Mouse (Mus musculus): ENCODE data around the gene Marveld2.

The Marveld2 gene

GRCm38 (mm10) chr13:100600317-100600716 is 16.5 kb downstream of the Marveld2 start:
- DNase-seq (ENCODE audit: low spot score) = no peak

DNA sequence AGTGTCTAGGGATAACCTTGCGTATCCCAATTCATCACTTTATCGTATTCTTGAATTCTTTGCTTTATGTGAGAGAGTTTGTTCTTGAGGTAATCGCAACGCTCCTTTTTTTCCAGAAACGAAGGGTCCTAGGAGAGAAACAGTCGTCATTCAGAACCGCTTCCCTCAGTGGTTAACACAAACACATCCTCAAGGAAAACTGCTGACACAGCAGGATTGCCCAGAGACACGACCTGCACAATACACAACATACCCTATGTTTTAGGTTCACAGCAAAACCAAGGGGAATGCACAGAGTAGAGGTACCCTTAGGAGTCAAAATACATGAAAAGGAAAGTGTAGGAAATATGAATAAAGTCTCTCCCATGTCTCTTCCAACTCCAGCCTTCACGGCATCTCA is 19.5 kb downstream of the Marveld2 start:
- no peak for DNase-seq (ENCODE audit: low spot score)

GRCm38 (mm10) chr13:100595552-100595885 is 21.3 kb downstream of the Marveld2 start:
- DNase-seq (ENCODE audit: low spot score) = no peak

- no peak for DNase-seq (ENCODE audit: low spot score)
Measured at GRCm38 (mm10) chr13:100594838-100595551, 21.8 kb downstream of the Marveld2 start.

DNA sequence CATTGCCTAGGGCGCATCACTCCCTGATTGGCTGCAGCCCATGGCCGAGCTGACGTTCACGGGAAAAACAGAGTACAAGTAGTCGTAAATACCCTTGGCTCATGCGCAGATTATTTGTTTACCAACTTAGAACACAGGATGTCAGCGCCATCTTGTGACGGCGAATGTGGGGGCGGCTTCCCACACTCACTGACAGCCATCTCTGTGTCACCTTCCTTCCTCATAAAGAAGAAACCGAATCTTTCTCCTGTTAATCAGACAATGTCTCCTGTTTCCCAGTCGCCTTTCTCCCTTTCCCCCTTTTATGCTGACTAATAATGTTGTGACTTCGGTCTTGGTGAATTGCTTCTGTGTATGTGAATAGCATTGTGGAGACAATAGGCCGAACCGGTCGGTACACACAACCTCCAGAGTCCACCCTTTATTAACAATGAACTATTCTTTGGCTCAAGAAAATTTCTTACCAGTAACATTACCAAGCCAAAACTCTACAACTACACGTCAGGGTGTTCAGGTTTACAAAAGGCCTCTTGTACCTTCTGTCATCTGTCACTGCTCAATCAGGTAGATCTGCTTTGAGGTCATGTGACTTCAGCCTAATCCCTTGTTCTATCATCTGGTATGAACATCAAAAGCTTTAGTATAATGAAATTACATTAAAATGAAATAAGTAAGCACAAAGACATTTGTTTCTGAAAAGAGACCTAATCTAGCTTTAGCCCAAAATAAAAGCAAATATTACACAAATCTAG is 22.6 kb downstream of the Marveld2 start:
- DNase-seq (ENCODE audit: low spot score) = no peak

- no peak for DNase-seq (ENCODE audit: low spot score)
Measured at GRCm38 (mm10) chr13:100588646-100589045, 28.1 kb downstream of the Marveld2 start.

- DNase-seq (ENCODE audit: low spot score) = no peak
Measured at GRCm38 (mm10) chr13:100582144-100582543, 34.6 kb downstream of the Marveld2 start.

- DNase-seq (ENCODE audit: low spot score) = no peak
Measured at GRCm38 (mm10) chr13:100581701-100582100, 35.1 kb downstream of the Marveld2 start.

- no peak for DNase-seq (ENCODE audit: low spot score)
Measured at GRCm38 (mm10) chr13:100579951-100580350, 36.8 kb downstream of the Marveld2 start.

- DNase-seq (ENCODE audit: low spot score) = no peak
Measured at GRCm38 (mm10) chr13:100579220-100579619, 37.6 kb downstream of the Marveld2 start.

GRCm38 (mm10) chr13:100575950-100576349 is 40.8 kb downstream of the Marveld2 start:
- no peak for DNase-seq (ENCODE audit: low spot score)

DNA sequence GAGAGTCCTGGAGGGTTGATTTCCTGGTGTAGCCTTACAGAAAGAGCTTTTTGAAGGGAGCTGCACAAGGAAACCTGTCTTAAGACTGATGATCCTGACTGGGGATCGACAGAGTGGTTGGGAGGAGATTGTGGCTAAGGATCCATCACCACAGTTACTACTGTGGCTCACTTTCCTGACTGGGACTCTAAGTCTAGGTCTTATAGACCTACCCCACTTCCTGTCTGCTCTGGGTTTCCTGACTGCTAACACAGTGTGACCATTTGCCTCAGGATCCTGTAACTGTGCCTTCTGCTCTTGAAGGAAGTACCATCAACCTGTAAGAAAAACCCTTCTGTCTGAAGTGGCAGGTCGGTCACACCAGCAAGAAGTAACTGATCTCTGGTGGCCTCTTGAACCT is 46.1 kb downstream of the Marveld2 start:
- DNase-seq (ENCODE audit: low spot score) = no peak

- no peak for DNase-seq (ENCODE audit: low spot score)
Measured at GRCm38 (mm10) chr13:100568359-100568758, 48.4 kb downstream of the Marveld2 start.

DNA sequence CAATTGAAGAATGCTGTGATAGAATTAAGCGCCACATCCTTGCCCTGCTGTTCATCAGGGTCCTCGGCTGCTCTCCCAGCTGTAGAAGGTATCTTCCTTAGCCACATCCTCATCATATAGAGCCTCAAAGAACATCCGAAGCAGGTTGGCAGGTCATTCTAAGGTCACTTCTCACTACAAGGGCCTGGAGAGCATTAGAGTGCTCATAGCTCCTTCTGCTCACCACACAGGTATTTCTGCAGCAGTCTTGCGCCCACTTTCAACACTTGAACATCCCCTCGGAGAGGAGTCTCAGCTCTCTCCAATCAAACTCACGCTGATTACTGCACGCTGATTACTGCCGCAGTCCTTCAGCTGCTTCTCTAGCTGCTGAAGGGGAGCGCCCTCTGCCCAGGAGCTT is 57.3 kb downstream of the Marveld2 start:
- DNase-seq (ENCODE audit: low spot score) = no peak

GRCm38 (mm10) chr13:100557011-100557410 is 59.8 kb downstream of the Marveld2 start:
- DNase-seq (ENCODE audit: low spot score) = no peak

- no peak for DNase-seq (ENCODE audit: low spot score)
Measured at GRCm38 (mm10) chr13:100553042-100553437, 63.7 kb downstream of the Marveld2 start.

DNA sequence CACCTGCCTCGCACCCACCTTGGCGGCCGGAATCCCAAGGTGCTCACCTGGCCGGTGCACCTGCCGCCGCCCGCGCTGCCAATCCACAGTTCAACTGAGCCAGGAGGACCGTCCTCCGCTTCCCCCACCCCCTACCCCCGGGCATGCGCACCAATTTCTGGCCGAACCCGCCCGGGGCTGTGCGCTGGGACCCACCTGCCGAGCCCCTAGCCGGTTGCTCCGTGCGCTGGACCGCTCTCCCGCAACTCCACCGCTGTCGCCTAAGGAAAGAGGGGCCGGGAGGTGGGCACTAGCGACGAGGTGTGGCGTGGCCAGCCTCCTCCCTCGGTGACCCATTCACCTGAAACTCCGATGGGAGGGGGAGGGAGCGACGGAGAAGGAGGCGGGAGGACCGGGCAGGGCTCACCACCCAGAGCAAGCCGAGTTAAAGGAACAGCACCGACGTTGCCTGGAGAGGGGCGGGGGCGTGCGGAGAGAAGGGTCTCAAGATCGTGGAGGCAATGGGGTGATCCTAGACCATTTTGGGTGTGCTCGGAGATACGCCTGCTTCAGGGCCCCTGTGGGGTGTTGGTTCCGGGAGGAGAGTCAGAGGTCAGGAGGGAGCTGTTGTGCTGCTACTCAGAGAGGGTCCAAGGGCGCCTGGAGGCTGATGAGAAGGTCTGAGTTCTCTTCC is 64.3 kb downstream of the Marveld2 start, which contains the start of gene Ocln:
TSS of gene Ocln (minus strand) at position 350 of the 673 bp plus-strand sequence.
- peak; percentile 18 for DNase-seq (ENCODE audit: low spot score)

- DNase-seq (ENCODE audit: low spot score) = no peak
Measured at GRCm38 (mm10) chr13:100552009-100552368, 64.8 kb downstream of the Marveld2 start.

DNA sequence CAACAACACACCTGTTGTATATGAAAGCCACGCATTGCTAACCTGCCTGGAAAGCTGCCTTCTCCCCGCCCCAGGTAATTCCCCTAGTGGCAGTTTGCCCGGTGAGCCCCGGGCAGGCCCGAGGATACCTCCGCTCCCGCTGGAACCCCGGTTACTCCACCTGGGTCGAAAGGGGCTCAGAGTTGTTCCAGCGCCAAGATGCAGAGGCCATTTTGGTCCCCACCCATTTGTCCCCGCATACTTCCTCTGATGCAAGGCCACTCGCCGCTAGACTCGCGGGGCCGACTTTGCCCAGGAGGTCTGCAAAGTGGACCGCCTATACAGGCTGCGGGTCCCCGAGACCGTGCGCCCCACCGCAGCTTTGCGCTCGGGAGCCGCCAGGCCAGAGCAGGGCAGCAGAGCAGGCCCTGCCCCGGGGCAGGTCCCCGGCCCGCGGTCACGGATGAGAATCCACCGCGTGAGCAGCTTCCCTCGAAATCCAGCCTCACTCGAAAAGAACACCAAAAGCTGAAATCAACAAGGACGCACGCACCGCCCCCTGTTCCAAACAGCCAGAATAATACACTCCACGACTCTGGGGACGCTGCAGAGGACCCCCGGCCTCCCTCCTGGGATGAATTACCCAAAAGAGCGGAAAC is 65.3 kb downstream of the Marveld2 start:
- no peak for DNase-seq (ENCODE audit: low spot score)

DNA sequence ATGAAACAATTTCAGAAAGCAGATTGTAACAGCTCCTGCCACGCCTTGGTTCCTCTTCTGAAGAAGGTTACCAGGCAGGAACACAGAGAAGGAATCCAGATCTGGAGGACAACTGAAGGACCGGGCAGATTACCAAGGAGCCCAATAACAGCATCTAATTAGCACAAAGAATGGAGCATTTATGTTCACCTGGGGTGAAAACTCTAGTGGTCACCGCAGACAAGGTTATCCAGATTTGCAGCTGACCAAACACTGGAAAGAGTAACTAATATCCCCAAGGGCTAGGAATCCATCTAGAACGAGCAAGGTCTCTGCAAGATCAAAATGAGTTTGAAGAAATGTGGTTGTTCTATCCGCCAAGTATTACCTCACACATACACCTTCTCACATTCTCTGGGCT is 69.5 kb downstream of the Marveld2 start:
- DNase-seq (ENCODE audit: low spot score) = no peak

Data from ovary, adult 18-20 months (tissue).